Mouse (Mus musculus) kidney, adult 2 months (tissue): ENCODE data around the gene Lhx9.

Experiments
- CTCF ChIP-seq: fragments of 200-500 bp; conservative IDR thresholded peaks from 2 replicates; pipeline ENCODE4 v1.5.1; 2011; ENCODE audit warnings: low read depth, mild to moderate bottlenecking, control low read depth, low read length, moderate library complexity, mixed read lengths; ENCODE audit not compliant: insufficient read depth, insufficient read length
- POLR2A ChIP-seq: fragments of 200-500 bp; IDR thresholded peaks from one replicate; pipeline ENCODE4 v1.6.1; 2011; ENCODE audit warnings: low read depth, low read length, control low read depth

DNA sequence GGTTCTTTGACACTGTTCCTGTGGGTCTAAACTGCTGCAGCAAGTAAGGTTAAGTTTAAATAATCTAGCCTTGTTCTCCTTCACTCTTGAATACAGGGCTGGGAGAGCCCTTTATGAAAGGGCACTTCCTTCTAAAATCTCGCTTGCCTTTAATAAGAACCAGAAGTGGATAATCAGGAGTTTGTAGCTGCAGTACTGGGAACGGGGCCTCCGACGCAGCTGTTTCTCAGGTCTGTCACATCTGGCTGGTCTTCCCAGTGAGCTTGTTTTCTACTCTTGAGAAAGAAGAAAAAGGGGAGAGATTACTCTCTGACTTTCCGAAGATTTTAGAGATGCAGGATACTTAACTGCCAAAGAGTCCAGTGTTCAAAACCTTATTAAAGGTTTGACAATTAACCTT, 64.4 kb downstream of the Lhx9 start:
- TF ChIP-seq POLR2A, result no peak
- no peak for TF ChIP-seq CTCF
